Mouse (Mus musculus): ENCODE results near the gene Slc11a1.

DNA sequence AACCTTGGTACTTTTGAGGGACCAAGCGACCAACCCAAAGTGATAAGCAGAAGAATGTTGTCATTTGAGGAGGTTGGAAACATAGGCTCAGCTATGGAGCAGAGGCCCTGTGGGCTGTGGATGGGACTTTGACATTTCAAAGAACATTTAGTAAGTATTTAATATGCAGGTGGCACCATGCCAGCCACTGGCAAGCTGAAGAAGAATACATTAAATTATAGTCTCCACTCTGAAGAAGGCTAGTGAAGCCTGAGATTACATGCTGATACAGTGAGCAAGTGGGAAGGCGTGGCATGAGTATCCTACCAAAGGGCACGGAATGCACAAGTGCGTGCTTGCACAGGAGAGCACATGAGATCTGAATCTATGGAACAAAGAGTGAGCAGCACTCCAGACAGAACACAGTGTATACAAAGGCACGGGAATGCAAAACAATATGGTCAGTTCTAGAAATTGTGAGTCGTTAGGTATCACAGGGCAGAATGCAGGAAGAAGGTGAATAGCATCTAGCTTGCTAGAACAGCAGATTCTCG is 45.0 kb upstream of the Slc11a1 start:
- no peak for TF ChIP-seq CTCF (IDR thresholded peaks at IDR 0.05; ENCODE audit: extremely low read depth, insufficient read length, insufficient replicate concordance, low read depth, low read length)
- no peak for TF ChIP-seq POLR2A (IDR thresholded peaks at IDR 0.05; ENCODE audit: low read depth, low read length)
